Mouse (Mus musculus) bone marrow macrophage, adult 2 months (primary cell): Measurements from ENCODE around the gene Olfr95.

Experiments
- CTCF ChIP-seq: IDR thresholded peaks from 2 replicates; pipeline ENCODE4 v1.5.1; 2012; ENCODE audit warnings: low read depth, mild to moderate bottlenecking, low read length, moderate library complexity
- POLR2A ChIP-seq: IDR thresholded peaks from 2 replicates; pipeline ENCODE4 v1.6.1; 2012; ENCODE audit warnings: mild to moderate bottlenecking, low read depth, low read length, borderline replicate concordance

- TF ChIP-seq CTCF: no peak
- no peak for TF ChIP-seq POLR2A
These were observed 9.0 kb downstream of the Olfr95 start for GRCm38 (mm10) chr17:37203917-37204236.
